13 mouse cellular contexts compared by ENCODE assay signal in genomic region chr11:50757741-50758140, GRCm38 (mm10).
DNase-seq lines count a peak whose midpoint lies in the region; ATAC-seq and TF ChIP-seq lines count a peak whose summit lies in the region.
"Had no signal": no experiment of that assay in that cellular context is flagged by ENCODE, and none has a peak within 500 bp of the region (broad histone marks: within the 10 kb centered on the region; RNA-seq: fewer than 3 reads in every experiment).

No protein-coding gene starts in this region.

- no peaks in the 10 kb centered on the region for H3K36me3 ChIP-seq in forebrain, postnatal 0 days (ENCODE audit: insufficient read depth)
- no peaks in the 10 kb centered on the region for H3K36me3 ChIP-seq in forebrain, embryonic 14.5 days (ENCODE audit: control insufficient read depth, insufficient read depth, low read length)
- H3K36me3 ChIP-seq in lung, embryonic 14.5 days (ENCODE audit: insufficient read depth): no peaks in the 10 kb centered on the region
- H3K36me3 ChIP-seq in ES-E14 (ENCODE audit: control insufficient read depth, insufficient read depth, low read length, poor library complexity, severe bottlenecking): no peaks in the 10 kb centered on the region
- H3K36me3 ChIP-seq in limb, embryonic 10.5 days: no peaks in the 10 kb centered on the region
- H3K36me3 ChIP-seq: hindbrain, embryonic 15.5 days; liver, embryonic 15.5 days had no signal

- no peaks in the 10 kb centered on the region for H3K27me3 ChIP-seq in forebrain, postnatal 0 days (ENCODE audit: insufficient read depth, low read length)
- H3K27me3 ChIP-seq in forebrain, embryonic 14.5 days (replicated peaks; ENCODE audit: control insufficient read depth, insufficient read depth, low read length): no peaks in the 10 kb centered on the region
- H3K27me3 ChIP-seq in lung, embryonic 14.5 days (ENCODE audit: insufficient read depth, low read length): no peaks in the 10 kb centered on the region
- no peaks in the 10 kb centered on the region for H3K27me3 ChIP-seq in limb, embryonic 10.5 days (ENCODE audit: low read depth, poor library complexity, severe bottlenecking)
- H3K27me3 ChIP-seq: hindbrain, embryonic 15.5 days; liver, embryonic 15.5 days had no signal

- no peak overlapping the region for H3K4me3 ChIP-seq in forebrain, postnatal 0 days (ENCODE audit: low read depth, low read length)
- no peak overlapping the region for H3K4me3 ChIP-seq in forebrain, embryonic 14.5 days (ENCODE audit: low read depth, low read length)
- H3K4me3 ChIP-seq in lung, embryonic 14.5 days (ENCODE audit: low read depth, low read length): no peak overlapping the region
- no peak overlapping the region for H3K4me3 ChIP-seq in ES-E14 (ENCODE audit: insufficient read depth in 1 of 2, low read depth in 1 of 2, low read length in 2 of 2, poor library complexity in 1 of 2, severe bottlenecking in 1 of 2)
- H3K4me3 ChIP-seq in limb, embryonic 10.5 days: no peak overlapping the region
- H3K4me3 ChIP-seq: hindbrain, embryonic 15.5 days; liver, embryonic 15.5 days had no signal

- no peak overlapping the region for H3K4me2 ChIP-seq in forebrain, postnatal 0 days (ENCODE audit: low read depth)
- no peak overlapping the region for H3K4me2 ChIP-seq in forebrain, embryonic 14.5 days (ENCODE audit: low read length)
- no peak overlapping the region for H3K4me2 ChIP-seq in lung, embryonic 14.5 days
- H3K4me2 ChIP-seq: hindbrain, embryonic 15.5 days; liver, embryonic 15.5 days had no signal

- no peak for ATAC-seq in forebrain, postnatal 0 days
- ATAC-seq in forebrain, embryonic 14.5 days: no peak
- ATAC-seq in lung, embryonic 14.5 days (ENCODE audit: insufficient read depth): no peak
- ATAC-seq: CD4-positive, CD25-positive, alpha-beta regulatory T cell, adult 4 months had no signal

- in situ Hi-C loops in ES-E14 (cut with MboI; ENCODE audit: low sequenced_read_pairs in 2 of 2, unreplicated experiment in 2 of 2): no loop called here

- 48% methylated on average over 4 of the region's 4 CpGs for WGBS in forebrain, postnatal 0 days
- 52% methylated on average over 4 of the region's 4 CpGs for WGBS in forebrain, embryonic 14.5 days
- 44% methylated on average over 4 of the region's 4 CpGs for WGBS in lung, embryonic 14.5 days
- WGBS in limb, embryonic 10.5 days: 61% methylated on average over 4 of the region's 4 CpGs

- peak; percentile 51 for TF ChIP-seq CTCF in forebrain, postnatal 0 days (IDR thresholded peaks at IDR 0.05; ENCODE audit: low read depth)
- peak; percentile 41 for TF ChIP-seq CTCF in lung, embryonic 14.5 days (IDR thresholded peaks at IDR 0.05; ENCODE audit: low read depth)

- H3K9ac ChIP-seq in forebrain, postnatal 0 days: no peak overlapping the region
- H3K9ac ChIP-seq in forebrain, embryonic 14.5 days (ENCODE audit: low read length): no peak overlapping the region
- H3K9ac ChIP-seq in lung, embryonic 14.5 days: no peak overlapping the region
- 0 out of 2 replicates have a peak overlapping the region, but pooled peaks have one; percentile 3 for H3K9ac ChIP-seq in ES-E14 (ENCODE audit: insufficient read depth, low read depth, low read length, poor library complexity, severe bottlenecking)
- H3K9ac ChIP-seq: hindbrain, embryonic 15.5 days; liver, embryonic 15.5 days had no signal

- no peaks in the 10 kb centered on the region for H3K4me1 ChIP-seq in forebrain, postnatal 0 days (ENCODE audit: insufficient read depth)
- H3K4me1 ChIP-seq in forebrain, embryonic 14.5 days (ENCODE audit: control insufficient read depth, insufficient read depth, low read length): no peaks in the 10 kb centered on the region
- H3K4me1 ChIP-seq in lung, embryonic 14.5 days (ENCODE audit: insufficient read depth): no peaks in the 10 kb centered on the region
- H3K4me1 ChIP-seq in ES-E14 (ENCODE audit: control insufficient read depth in 2 of 2, insufficient read depth in 2 of 2, low read length in 2 of 2, poor library complexity in 1 of 2): peaks cover 0 to 4% of the 10 kb centered on the region in 2 experiments; a peak in 1 of 4 replicates
- H3K4me1 ChIP-seq in limb, embryonic 10.5 days: peaks cover 4% of the 10 kb centered on the region; the same call in 1 of the 2 replicates
- H3K4me1 ChIP-seq: hindbrain, embryonic 15.5 days; liver, embryonic 15.5 days had no signal

- H3K9me3 ChIP-seq in forebrain, postnatal 0 days (ENCODE audit: low read length): no peaks in the 10 kb centered on the region
- no peaks in the 10 kb centered on the region for H3K9me3 ChIP-seq in forebrain, embryonic 14.5 days (replicated peaks; ENCODE audit: control insufficient read depth, low read length)
- H3K9me3 ChIP-seq in lung, embryonic 14.5 days (ENCODE audit: low read depth, low read length): no peaks in the 10 kb centered on the region
- no peaks in the 10 kb centered on the region for H3K9me3 ChIP-seq in ES-E14 (ENCODE audit: control insufficient read depth, insufficient read depth, low read depth, low read length)
- H3K9me3 ChIP-seq in limb, embryonic 10.5 days (replicated peaks): no peaks in the 10 kb centered on the region
- H3K9me3 ChIP-seq: hindbrain, embryonic 15.5 days; liver, embryonic 15.5 days had no signal

- DNase-seq in forebrain, postnatal 0 days: no peak
- DNase-seq in forebrain, embryonic 14.5 days (ENCODE audit: low spot score): no peak
- peak; percentile 23 for DNase-seq in lung, embryonic 14.5 days
- DNase-seq in lung, postnatal 25 days (ENCODE audit: low spot score): no peak
- DNase-seq in ES-E14 (ENCODE audit: low read depth, low spot score): peak; percentile 68
- DNase-seq in limb, embryonic 10.5 days (ENCODE audit: low spot score): peak; percentile 35
- no peak for DNase-seq in ovary, adult 18-20 months (ENCODE audit: low spot score)
- DNase-seq in adrenal gland, adult 2 months: no peak
- DNase-seq: cerebellum, adult 11-12 months; right cerebral cortex, adult 18-20 months had no signal

- H3K27ac ChIP-seq in forebrain, postnatal 0 days (ENCODE audit: low read depth, low read length): no peak overlapping the region
- no peak overlapping the region for H3K27ac ChIP-seq in forebrain, embryonic 14.5 days (ENCODE audit: low read depth, low read length)
- no peak overlapping the region for H3K27ac ChIP-seq in lung, embryonic 14.5 days (ENCODE audit: low read depth)
- H3K27ac ChIP-seq in ES-E14 (ENCODE audit: insufficient read depth, low read depth, low read length, poor library complexity, severe bottlenecking): no peak overlapping the region
- no peak overlapping the region for H3K27ac ChIP-seq in limb, embryonic 10.5 days
- H3K27ac ChIP-seq: hindbrain, embryonic 15.5 days; liver, embryonic 15.5 days had no signal

TF ChIP-seq in ES-E14, 5 proteins besides CTCF, POLR2A, EP300 and RAD21:
- TF ChIP-seq HCFC1 (IDR thresholded peaks at IDR 0.05; ENCODE audit: borderline replicate concordance, insufficient read depth, low read length) (no peak), ZNF384 (IDR thresholded peaks at IDR 0.05; ENCODE audit: low read depth, low read length) (peak; percentile 74), MAFK (IDR thresholded peaks at IDR 0.05; ENCODE audit: insufficient read depth, low read depth, low read length) (no peak), ZC3H11A (IDR thresholded peaks at IDR 0.05; ENCODE audit: borderline replicate concordance, low read depth, low read length) (no peak)

Comparison
In these comparisons a context has a peak if more than half of its experiments do, and no peak if none do; other contexts are left out.
1. DNase-seq: peak in lung, embryonic 14.5 days (single experiment), ES-E14 (single experiment) and limb, embryonic 10.5 days (single experiment); none in forebrain, postnatal 0 days (single experiment), forebrain, embryonic 14.5 days (single experiment), lung, postnatal 25 days (single experiment), ovary, adult 18-20 months (single experiment) and adrenal gland, adult 2 months (single experiment).